Mouse (Mus musculus): ENCODE results near the gene Fubp3. TPM values are rescaled to one million over a fixed set of nuclear protein-coding genes. Genes with fewer than 3 reads are reported as not detected.
"Not testable (repeated sequence)": the region's sequence is repeated elsewhere in the genome, so short reads cannot be mapped to it uniquely, and the experiment has no call there.

Fubp3 gene
- total RNA-seq (2022): 10 to 100 TPM; 35.5 to 47.2 (median 43.6) TPM

DNA sequence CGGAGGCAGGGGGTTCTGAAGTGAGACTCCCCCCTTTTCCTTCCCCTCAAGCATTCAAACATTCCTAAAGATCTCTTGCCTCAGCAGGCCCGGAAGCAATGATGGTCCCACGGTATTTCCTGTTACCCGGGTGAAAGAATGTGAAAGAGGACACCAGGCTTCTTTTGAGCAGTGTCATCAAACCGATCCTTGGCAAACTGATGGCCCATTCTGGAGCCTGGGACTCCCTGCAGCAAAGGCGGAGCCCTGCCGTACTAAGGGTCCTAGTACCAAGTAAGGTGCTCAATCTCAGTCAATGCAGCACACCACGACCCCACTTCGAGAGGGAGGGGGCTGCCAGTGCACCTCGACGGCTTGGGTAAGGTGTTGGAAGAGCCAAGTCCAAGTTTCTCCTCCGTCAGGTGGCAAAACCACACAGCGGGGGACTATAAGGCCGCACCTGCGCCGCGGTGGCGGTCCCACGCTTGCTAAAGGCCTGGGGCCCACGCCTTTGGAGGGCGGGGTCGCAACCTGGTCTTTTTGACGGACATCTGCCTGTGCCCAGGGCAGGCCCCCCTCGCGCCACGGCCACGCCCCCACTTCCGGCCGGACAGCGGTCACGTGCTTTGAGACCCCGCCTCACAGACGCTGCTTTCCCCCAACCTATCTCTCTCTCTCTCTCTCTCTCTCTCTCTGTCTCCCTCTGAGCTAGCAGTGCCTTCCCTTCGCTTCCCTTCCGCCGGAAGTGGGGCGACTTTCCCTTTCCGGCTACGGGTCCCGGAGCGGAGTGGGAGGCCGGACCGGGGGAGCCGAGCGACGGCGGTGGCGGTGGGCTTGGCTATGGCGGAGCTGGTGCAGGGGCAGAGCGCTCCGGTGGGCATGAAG lies at the start of gene Fubp3:
Fubp3 (plus strand) TSS at position 601 of the 864 bp plus-strand sequence.
- DNase-seq (ENCODE audit: low spot score in 2 of 2): peak; percentile 80 to 84

DNA sequence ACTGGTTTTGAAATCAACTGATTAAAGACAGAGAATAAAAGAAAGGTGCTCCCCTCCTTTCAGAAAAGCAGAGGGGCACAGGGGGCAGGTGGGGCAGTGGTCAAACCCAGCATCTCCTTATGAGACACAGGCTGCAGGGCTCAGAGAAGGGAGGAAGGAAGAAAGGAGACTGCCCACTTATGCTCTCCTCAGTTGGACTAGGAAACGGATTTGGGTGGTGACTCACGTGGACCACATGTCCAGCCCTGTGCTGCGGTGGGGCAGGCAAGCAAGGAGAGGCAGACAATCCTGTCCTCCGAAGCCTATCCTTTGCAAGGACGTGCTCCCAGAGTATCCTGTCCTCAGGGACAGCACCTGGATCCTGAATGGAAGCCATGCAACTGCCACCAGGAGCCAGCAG lies 47.8 kb upstream of the Fubp3 start:
- DNase-seq (ENCODE audit: low spot score in 2 of 2): no peak

DNA sequence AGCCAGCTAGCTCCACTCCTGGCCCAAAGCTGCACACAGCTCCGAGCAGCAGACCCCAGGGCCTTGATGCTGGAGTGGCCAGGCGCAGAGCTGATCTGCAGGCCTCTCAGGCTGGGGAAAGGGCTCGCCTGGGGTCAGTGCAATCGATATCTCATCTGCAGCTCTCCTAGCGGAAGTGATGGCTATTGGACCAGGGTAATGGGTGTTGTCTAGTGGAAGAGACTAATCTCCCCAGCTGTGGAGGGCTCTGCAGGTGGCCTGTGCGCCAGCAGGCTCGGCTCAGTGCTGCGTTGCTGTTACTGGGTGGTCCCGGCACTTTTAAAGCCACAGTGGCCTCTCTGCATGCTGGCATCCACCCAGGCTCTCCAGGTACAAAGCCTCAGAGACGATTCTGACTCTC lies 46.7 kb upstream of the Fubp3 start:
- DNase-seq (ENCODE audit: low spot score in 2 of 2): no peak

DNA sequence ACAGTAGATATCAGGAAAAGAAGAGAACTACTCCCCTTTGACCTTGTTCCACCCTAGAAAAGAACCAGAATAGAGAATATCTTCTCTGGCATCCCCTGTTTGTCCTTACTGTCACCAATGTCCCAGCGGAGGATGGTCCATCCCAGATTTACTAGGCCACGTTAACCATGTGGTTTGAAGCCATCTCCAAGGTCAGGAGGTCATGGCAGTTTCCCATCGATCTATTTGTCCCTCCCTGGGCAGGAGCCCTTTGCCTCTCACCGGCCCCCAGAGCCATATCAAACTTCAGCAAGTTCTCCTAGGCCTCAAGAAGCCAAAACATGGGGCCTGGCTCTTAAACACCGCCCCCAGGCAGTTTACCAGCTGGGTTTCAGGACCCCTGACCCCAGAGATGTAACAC lies 42.2 kb upstream of the Fubp3 start:
- DNase-seq (ENCODE audit: low spot score in 2 of 2): no peak

DNA sequence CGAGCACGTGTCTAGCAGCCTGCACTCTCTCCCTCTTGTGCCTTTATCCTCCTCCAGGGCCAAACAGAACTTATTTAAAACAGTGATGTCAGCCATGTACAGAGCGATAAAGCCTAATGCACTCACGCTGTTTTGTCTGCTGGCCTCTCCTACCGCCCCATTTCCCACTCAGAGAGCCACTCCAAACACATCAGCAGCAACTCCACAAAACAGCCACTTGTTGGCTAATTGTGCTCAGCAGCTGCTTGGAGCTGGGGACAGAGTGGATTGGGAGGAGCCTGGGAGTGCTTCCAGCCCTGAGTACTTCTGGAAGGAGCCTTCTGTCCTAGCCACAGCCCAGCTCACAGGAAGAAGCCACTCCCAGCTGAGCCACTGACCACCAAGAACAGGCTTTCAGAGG lies 35.4 kb upstream of the Fubp3 start:
- DNase-seq (ENCODE audit: low spot score in 2 of 2): no peak

DNA sequence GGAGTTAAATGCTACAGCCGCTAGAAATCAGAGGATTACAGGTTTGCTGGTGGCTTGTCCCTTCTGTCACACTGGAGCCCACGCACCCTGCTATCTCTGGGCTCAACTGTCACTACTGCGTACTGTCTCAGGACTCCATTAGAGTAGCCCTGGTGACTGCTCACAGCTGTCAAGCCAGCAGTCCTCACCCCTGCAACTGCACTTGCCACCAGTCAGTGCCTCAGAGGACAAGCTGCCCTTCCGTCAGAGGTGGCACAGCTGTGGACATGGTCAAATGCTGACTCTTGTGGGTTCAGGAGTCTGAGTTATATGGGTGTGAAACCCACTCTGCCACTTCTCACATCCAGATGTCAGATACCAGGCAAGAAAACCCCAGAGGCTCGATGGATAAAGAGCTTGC lies 33.7 kb upstream of the Fubp3 start:
- DNase-seq (ENCODE audit: low spot score in 2 of 2): no peak

DNA sequence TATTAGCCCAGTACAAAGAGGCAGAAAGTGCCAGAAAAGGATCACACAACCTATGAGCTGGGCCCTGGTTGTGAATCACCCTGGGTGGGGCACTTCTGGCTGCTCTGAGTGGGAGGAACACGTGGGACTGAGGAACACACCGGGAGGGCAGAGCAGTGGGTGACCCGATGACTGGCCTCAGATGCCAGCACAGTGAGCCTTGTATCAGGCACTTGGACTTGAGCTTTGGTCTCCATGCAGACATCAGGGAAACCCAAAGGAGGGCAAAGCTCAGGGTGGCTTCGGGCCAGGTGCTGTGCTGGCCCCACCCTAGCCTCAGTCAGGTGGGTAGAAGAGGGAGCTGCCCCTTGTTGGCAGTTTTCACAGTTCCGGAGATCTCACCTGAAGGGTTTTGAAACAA lies 30.9 kb upstream of the Fubp3 start:
- no peak for DNase-seq (ENCODE audit: low spot score in 2 of 2)

DNA sequence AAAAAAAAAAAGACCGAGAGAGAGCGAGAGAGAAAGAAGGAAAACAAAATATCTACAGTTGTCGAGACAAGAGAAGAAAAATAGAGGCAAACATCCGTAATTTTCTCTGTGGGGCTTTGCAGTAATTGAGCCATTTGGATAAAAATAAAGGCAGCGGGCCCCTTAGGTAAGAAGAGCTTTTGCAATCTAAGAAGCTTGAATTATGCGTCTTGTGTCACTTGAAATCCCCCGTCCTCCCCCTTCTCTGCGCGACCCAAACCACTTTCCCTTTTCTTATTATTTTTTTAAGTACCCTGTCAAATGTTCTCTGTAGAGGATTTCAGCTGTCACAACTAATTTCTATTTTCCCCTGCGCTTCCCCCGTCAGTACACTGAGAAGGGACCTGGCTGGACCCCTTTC lies 24.7 kb upstream of the Fubp3 start:
- DNase-seq (ENCODE audit: low spot score in 2 of 2): no peak

DNA sequence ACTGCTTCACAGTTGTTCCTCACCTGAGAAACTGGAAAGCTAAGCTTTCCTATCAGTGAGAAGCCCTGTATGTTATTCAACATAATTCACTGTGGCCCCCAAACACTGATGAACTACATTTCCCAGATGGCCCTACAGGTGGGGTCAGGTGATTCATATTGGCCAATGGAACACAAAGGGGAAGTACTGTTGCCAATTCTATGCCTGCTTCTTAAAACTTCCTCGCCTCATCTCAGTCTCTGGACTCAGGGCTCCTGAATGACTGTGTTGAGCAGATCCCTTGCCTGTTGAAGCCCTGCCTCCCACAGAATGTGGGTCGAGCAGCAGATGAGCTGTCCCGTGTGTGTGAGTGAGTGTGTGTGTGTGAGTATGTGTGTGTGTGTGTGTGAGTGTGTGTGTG lies 21.9 kb upstream of the Fubp3 start:
- no peak for DNase-seq (ENCODE audit: low spot score in 2 of 2)

DNA sequence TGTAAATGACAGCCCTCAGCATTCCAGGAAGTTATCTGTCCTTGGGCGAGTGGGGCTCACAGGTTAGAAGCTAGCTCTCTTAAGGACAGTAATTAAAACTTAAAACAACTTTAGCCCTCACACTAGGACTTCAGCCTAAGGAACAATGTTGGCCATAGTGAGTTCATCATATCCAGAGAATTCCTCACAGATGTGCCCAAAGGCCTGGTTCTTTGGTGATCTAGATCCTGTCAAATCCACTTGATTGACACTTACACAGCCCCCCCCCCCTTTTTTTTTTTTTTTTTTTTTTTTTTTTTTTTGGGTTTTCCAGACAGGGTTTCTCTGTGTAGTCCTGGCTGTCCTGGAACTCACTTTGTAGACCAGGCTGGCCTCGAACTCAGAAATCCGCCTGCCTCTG lies 21.1 kb upstream of the Fubp3 start:
- DNase-seq (ENCODE audit: low spot score in 2 of 2): not testable (repeated sequence)

DNA sequence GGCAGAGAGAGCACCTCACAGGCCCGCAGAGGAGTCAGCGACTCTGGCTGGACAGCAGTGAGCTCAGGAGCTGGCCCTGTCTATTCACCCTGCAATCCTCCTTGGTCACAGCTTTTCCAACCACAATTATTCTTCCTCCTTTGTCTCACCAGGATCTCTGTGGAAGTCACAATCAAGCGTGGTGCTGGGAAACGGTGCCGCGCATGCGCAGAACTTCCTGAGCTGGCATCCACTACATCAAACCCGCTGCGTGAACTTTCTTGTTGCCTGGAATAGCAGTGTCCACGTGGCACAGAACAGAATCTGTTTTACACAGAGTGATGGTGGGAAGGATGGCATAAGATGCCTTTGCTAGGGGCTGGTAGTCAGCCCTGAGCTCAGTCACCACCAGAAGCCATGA lies 20.5 kb upstream of the Fubp3 start:
- DNase-seq (ENCODE audit: low spot score in 2 of 2): no peak

DNA sequence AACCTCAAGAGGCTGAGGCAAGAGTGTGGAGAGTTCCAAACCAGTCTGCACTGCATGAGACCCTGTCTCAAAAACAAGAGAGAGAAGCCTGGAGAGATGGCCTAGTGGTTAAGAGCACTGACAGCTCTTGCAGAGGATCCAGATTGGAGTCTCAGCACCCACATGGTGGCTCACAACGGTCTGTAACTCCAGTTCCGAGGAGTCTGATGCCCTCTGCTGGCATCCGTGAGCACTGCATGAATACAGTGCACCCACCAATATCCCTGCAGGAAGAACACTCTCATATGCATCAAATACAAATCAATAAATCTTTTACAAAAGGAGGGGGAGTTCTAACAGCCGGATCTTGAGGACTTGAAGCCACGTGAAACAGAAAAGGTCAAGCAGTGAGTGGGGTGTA lies 17.8 kb upstream of the Fubp3 start:
- no peak for DNase-seq (ENCODE audit: low spot score in 2 of 2)

DNA sequence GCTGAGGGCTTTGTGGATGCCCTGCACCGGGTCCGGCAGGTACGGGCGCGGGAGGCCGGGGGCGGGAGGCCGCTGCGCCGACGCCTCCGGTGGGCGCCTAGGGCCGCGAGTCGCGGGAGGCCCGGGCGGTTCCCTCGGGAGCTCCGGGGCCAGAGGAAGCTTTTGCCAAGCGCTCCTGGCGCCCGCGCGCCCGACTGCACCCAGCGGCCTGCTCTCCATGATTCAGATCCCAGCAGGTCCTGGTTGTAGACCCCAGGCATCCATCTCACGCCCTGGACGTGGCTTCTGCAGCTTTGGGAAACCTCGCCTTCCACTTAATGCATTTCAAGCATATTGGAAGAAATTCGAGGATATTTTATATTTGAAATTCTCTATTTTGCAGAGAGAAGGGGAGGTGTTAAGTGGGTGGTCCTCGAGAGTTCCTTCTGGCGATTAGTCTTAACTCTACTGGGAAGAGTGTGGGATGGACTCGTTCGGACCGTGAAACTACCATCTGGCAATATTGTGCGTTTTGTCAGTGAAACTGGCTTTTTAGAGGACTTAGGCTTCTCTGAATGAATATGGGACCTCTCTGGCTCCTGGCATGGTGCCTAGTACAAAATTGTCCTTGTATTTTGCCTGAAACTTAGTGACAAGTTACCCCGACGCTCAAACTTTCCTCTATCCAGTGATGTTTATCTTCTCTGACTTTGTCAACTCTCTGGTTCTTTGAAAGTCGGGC lies 624 bp downstream of the Fubp3 start:
- DNase-seq (ENCODE audit: low spot score in 2 of 2): peak; percentile 8 to 14

DNA sequence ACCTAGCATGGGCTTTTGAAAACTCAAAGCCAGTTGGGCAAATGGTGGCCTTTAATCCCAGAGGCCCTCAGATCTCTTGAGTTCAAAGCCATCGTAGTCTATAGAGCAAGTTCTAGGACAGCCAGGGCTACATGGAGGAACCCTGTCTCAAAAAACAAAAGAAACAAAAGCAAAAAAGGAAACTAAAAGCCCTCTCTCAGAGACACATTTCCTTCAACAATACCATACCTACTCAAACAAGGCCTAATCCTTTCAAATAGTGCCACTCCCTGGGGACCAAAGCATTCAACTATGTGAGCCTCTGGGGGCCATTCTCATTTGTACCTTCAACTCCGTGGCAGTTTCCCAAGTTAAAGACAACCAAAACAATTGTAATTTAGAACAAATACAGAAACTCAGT lies 9.2 kb downstream of the Fubp3 start:
- DNase-seq (ENCODE audit: low spot score in 2 of 2): no peak

DNA sequence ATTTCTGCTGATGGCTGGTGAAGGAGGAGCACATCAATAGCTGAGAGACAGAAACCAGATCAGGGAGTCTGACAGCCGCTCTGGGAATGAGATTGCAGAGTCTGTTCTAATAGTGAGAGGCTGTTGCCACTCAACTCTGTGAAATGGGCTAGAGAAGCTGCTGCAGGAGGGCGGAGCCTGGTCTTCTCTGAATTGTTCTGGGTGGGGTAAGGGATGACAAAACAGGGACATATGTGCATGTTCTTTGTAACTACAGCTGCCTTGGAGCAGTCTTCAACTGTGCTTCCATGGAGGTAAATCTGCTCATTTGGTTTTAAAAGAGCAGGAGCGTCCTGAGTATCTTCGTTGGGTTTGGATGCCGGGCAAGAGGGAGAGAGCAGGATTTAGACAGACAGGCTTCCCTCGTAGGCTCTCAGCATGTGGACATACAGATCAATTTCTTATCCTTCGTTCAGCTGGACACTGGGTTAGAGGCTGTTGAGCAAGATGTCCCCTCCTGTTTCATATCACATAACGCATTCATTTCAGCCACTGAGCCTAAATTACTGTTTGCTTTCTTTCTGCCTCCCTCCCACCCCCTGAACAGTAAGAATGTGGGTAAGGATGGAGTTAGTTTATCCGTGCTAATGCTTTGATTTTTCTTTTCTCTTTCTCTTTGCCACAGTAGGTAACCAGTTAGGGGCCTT lies 19.5 kb downstream of the Fubp3 start:
- peak in 1 of 2 experiments; percentile 15 for DNase-seq (ENCODE audit: low spot score in 2 of 2)

DNA sequence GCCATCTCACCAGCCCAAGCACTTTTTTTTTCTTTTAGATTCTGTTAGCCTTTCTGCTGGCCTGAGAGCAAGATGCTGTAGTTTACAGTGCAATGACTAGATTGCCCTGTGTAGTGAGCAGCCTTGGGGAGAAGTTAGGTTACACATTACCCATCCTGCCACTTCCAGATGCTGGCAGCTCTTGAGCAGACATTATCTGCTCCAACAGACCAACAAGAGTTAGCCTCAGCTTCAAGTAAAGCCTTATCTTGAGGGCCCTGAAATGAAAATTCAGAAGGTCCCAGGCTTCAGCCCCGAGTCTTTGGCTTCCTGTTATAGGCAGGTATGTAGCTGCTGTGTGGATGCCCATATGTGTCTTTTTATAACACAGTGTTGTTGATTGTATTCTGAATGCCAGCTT lies 35.1 kb downstream of the Fubp3 start:
- no peak for DNase-seq (ENCODE audit: low spot score in 2 of 2)

DNA sequence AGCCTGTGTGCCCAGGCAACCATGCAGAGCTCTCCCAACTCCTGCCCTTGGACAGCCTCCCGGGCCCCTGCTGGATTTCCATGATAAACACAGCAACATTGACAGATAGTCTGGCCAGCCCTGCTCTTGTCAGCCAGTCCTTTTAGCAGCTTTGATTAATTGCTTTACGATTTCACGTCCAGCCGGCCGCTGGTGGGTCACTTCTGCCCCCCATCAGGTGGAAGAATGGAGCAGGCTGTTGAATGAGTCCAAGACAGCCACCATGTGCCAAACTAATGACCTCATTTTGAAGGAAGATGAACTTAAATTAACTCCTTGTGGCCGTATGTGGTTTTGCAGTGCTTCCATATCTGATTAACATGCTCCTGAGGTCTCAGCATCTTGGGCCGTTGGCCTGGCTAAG lies 37.4 kb downstream of the Fubp3 start:
- DNase-seq (ENCODE audit: low spot score in 2 of 2): no peak

DNA sequence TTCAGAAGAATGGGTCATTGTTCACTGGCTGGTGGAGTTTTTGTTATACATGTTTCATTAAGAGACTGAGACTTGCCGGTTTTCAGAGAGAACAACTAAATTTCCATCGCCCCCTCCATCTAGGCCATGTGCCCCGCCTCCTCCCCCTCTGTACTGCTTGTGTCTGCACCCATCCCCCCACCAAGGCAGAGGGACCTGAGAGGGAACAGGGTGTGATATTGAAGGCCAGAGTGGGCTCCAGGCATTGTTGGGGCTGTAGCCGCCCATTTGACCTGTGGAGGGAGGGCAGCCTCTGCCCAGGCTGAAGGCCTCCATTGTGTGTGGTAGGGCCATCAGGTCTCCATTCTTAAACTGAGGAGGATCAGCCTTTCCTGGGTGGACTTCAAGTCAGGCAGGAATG lies 38.5 kb downstream of the Fubp3 start:
- no peak for DNase-seq (ENCODE audit: low spot score in 2 of 2)

DNA sequence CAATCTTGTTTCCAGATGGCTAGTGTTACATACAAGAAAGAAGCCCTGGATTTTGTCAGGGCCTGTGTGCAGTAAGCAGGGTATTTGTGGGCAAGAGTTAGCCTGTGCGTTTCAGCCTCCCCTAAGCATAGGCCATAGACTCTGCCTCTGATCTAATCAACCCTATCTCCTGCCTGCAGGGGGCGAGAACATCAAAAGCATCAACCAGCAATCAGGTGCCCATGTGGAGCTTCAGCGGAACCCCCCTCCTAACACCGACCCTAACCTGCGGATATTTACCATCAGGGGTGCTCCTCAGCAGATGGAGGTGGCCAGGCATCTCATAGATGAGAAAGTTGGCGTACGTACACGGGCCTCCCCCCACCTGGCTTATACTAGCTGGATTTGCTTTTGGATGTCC lies 38.9 kb downstream of the Fubp3 start:
- DNase-seq (ENCODE audit: low spot score in 2 of 2): no peak

DNA sequence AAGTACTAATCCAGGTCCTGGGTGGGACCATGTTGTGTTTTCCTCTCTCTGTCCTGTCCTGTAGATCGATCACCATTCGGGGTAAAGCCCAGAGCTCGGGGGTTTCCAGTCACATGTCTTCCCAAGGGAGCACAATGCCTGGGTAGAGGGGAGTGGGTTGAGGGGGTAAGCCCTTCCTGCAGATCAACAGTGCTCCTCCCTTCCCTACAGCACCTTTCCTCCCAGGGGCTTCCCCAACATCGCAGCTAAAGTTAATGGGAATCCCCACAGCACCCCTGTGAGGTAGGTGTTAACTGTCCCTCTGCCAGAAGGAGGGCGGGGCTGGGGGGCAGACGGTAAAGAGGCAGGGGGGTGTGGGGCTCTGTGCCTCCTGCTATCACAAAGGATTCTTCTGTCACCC lies 40.2 kb downstream of the Fubp3 start:
- DNase-seq (ENCODE audit: low spot score in 2 of 2): no peak

DNA sequence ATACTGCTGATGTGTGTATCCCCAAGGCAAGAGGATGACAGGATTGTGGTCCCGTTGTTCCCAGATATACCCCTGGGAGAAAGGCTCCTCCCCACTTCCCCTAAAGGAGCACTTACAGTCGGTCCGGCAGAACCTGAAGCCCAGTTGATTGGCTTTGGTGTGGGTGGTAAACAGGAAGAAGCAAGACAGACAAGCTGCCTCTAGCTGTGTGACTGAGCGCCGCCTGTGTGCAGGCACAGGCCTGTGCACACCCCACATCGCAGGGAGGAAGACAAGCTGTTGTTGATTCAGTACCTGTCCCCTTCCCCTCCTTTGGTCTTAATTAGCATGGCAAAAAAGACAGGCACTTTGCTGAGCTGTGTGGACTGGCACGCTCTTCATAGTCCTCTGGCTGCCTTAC lies 41.3 kb downstream of the Fubp3 start:
- no peak for DNase-seq (ENCODE audit: low spot score in 2 of 2)

DNA sequence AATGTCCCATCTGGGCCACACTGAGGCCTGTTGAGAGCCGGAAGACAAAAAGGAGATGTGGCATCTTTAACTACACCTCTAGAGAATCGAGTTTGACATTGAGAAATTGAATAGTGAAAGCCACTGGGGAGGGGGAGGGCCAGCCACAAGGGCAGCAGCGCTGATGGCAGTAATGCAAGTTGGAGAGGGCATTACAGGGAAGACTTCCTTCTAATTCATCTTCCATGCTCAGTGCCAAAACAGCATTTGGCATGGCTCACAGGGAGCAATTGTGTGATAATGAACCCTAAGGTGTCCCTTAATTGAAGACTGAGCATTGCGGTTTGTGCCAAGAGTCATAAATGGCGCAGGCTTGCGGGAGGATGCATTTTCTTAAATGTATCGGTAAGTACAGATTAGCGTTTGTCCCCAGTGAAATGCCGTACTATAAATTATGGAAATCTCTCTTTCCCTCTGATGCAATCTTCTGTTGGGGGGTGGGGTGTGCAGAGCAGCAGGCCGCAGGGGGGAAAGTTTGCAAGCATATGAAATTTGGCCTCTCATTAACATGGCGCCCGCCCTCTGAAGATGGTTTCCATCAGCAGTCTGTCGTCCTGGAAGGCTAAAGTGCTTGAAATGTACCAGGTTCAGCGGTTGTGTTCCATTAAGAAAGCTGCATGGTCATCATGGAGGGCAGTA lies 46.2 kb downstream of the Fubp3 start:
- DNase-seq (ENCODE audit: low spot score in 2 of 2): no peak
